Mouse (Mus musculus) midbrain, embryonic 11.5 days (tissue): ENCODE measurements around the gene Rab8b. TPM values are rescaled to one million over a fixed set of nuclear protein-coding genes. Genes with fewer than 3 reads are reported as not detected.

Source experiments
- ATAC-seq: fragments of 200-750 bp; cut with Nextera tagmentation; 2 replicates; pipeline ENCODE4 v1.8.0; 2017; ENCODE audit warnings: moderate TSS enrichment, moderate library complexity; ENCODE audit not compliant: low FRiP score
- DNase-seq: peaks from one replicate; pipeline ENCODE4 v3.0.0; 2015; ENCODE audit warnings: low spot score; ENCODE audit errors: missing footprints
- H3K27ac ChIP-seq: fragments of 300-500 bp; sonication (generic); 2 replicates; pipeline ENCODE4 v1.5.1; 2014; ENCODE audit warnings: low read depth, low read length
- H3K27me3 ChIP-seq: fragments of 300-500 bp; sonication (generic); 2 replicates; pipeline ENCODE4 v1.6.1; 2014; ENCODE audit warnings: mild to moderate bottlenecking, low read length, moderate library complexity, mixed read lengths; ENCODE audit not compliant: control insufficient read depth, insufficient read depth
- H3K36me3 ChIP-seq: fragments of 300-500 bp; sonication (generic); 2 replicates; pipeline ENCODE4 v1.6.1; 2014; ENCODE audit warnings: mild to moderate bottlenecking, low read length, moderate library complexity, mixed read lengths; ENCODE audit not compliant: control insufficient read depth, insufficient read depth
- H3K4me1 ChIP-seq: fragments of 300-500 bp; sonication (generic); 2 replicates; pipeline ENCODE4 v1.6.1; 2014; ENCODE audit warnings: low read length; ENCODE audit not compliant: control insufficient read depth, insufficient read depth
- H3K4me2 ChIP-seq: fragments of 300-500 bp; sonication (generic); 2 replicates; pipeline ENCODE4 v1.6.1; 2014; ENCODE audit warnings: mild to moderate bottlenecking, moderate library complexity
- H3K4me3 ChIP-seq: fragments of 300-500 bp; sonication (generic); 2 replicates; pipeline ENCODE4 v1.5.1; 2014; ENCODE audit warnings: low read depth, low read length
- H3K9ac ChIP-seq: fragments of 300-500 bp; sonication (generic); 2 replicates; pipeline ENCODE4 v1.6.1; 2014; ENCODE audit warnings: low read length
- H3K9me3 ChIP-seq: fragments of 300-500 bp; sonication (generic); 2 replicates; pipeline ENCODE4 v1.6.1; 2016; ENCODE audit warnings: low read length; ENCODE audit not compliant: control insufficient read depth
- WGBS: fragments of 180-500 bp; shearing (Covaris S2); extraction: QIAGEN DNeasy Blood & Tissue Kit; methylation state at CpG from one replicate; pipeline ENCODE4 v1.1.7; 2014; 5-methylcytosine and 5-hydroxymethylcytosine counted together
- polyA plus RNA-seq: library from polyadenylated mRNA; unstranded; fragments of >200 nt; fragmentation: Nextera tagmentation; extraction: Ambion mirVana; gene quantifications from 2 replicates; pipeline ENCODE4 v1.2.1, GENCODE M21; 2014

Gene Rab8b
- 29.5 and 37.1 TPM in 2 replicates for polyA plus RNA-seq

- Histone ChIP-seq H3K4me2 (peak within 1 kb of the TSS; percentile 73), H3K4me1 (peaks cover 10% of the 10 kb centered on the region; the same call in 1 of the 2 replicates), H3K4me3 (peak within 1 kb of the TSS; percentile 74), H3K9ac (peak within 1 kb of the TSS; percentile 89), H3K27me3 (no peaks in the 10 kb centered on the region), H3K36me3 (no peaks in the 10 kb centered on the region), H3K9me3 (no peaks in the 10 kb centered on the region), H3K27ac (peak within 1 kb of the TSS; percentile 52)
- DNase-seq = peak; percentile 99
- peak; percentile 99 for ATAC-seq
- WGBS = under 1% methylated on average over 49 of the region's 49 CpGs
Measured at GRCm38 (mm10) chr9:66919382-66919971, at the start of gene Rab8b. Gene Rab8b (minus strand): TSS chr9:66919687.

DNA sequence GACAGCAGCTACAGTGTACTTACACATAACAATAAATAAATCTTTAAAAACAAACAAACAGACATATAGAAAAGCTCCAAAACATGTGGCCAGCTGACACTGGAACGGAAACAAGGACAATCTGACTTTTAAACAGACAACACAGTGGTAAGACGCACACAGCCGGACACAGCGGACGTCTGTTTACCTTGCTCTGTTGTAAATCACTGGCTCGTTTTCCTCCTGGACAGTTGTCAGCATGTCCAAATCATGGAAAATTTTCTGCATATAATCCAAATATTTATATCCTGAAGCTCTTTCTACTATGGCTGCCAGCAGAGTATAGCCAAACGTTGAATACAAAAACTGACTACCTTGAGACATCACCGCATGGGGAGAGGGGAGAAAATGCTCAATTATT is 48.0 kb upstream of the Rab8b start:
- WGBS = 93% methylated on average over 8 of the region's 8 CpGs
- no peak for ATAC-seq
- Histone ChIP-seq H3K27me3 (no peaks in the 10 kb centered on the region), H3K27ac (no peak overlapping the region), H3K4me1 (no peaks in the 10 kb centered on the region), H3K4me3 (no peak overlapping the region), H3K9ac (no peak overlapping the region), H3K9me3 (no peaks in the 10 kb centered on the region), H3K4me2 (no peak overlapping the region), H3K36me3 (no peaks in the 10 kb centered on the region)
- no peak for DNase-seq

GRCm38 (mm10) chr9:66961478-66961877 is 42.0 kb upstream of the Rab8b start:
- H3K9ac ChIP-seq = no peak overlapping the region
- no peaks in the 10 kb centered on the region for H3K4me1 ChIP-seq
- H3K4me2 ChIP-seq = no peak overlapping the region
- no peaks in the 10 kb centered on the region for H3K27me3 ChIP-seq
- DNase-seq (no peak), ATAC-seq (no peak)
- no peaks in the 10 kb centered on the region for H3K36me3 ChIP-seq
- no peak overlapping the region for H3K27ac ChIP-seq
- no peaks in the 10 kb centered on the region for H3K9me3 ChIP-seq
- no peak overlapping the region for H3K4me3 ChIP-seq
- 77% methylated on average over 3 of the region's 3 CpGs for WGBS

- no peak overlapping the region for H3K4me2 ChIP-seq
- WGBS = 80% methylated on average over 3 of the region's 3 CpGs
- DNase-seq (no peak), ATAC-seq (no peak)
- no peaks in the 10 kb centered on the region for H3K27me3 ChIP-seq
- H3K4me3 ChIP-seq = no peak overlapping the region
- H3K27ac ChIP-seq = no peak overlapping the region
- H3K9ac ChIP-seq = no peak overlapping the region
- no peaks in the 10 kb centered on the region for H3K36me3 ChIP-seq
- no peaks in the 10 kb centered on the region for H3K4me1 ChIP-seq
- H3K9me3 ChIP-seq = no peaks in the 10 kb centered on the region
Measured at GRCm38 (mm10) chr9:66957451-66957850, 38.0 kb upstream of the Rab8b start.

- Histone ChIP-seq H3K27me3 (no peaks in the 10 kb centered on the region), H3K4me3 (no peak overlapping the region), H3K4me1 (no peaks in the 10 kb centered on the region), H3K9ac (no peak overlapping the region), H3K9me3 (no peaks in the 10 kb centered on the region), H3K4me2 (no peak overlapping the region), H3K36me3 (no peaks in the 10 kb centered on the region), H3K27ac (no peak overlapping the region)
- ATAC-seq = no peak
- WGBS = 86% methylated on average over 2 of the region's 2 CpGs
- DNase-seq = no peak
Measured at GRCm38 (mm10) chr9:66952886-66953285, 33.4 kb upstream of the Rab8b start.

DNA sequence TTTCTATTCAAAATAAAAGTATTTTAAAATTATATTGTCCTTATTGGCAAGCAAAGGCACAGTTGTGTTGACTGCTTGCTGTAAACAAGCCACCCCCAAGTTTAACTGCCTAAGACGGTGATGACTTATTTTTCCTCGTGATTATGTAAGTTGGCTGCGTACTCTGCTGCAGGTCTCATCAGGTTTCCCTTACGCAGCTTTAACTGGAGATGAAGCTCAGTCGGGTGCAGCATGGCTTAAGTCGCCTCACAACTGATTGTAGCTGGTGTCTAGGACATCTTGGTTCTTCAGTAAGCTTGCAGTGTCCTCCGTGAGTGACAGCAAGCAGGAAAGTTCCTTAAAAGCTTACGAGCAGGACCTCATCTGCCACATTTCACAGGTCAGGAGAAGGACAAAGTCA is 32.8 kb upstream of the Rab8b start:
- Histone ChIP-seq H3K27me3 (no peaks in the 10 kb centered on the region), H3K27ac (no peak overlapping the region), H3K4me1 (no peaks in the 10 kb centered on the region), H3K36me3 (no peaks in the 10 kb centered on the region), H3K9me3 (no peaks in the 10 kb centered on the region), H3K9ac (no peak overlapping the region), H3K4me3 (no peak overlapping the region), H3K4me2 (no peak overlapping the region)
- no peak for DNase-seq
- WGBS = 81% methylated on average over 8 of the region's 8 CpGs
- no peak for ATAC-seq

DNA sequence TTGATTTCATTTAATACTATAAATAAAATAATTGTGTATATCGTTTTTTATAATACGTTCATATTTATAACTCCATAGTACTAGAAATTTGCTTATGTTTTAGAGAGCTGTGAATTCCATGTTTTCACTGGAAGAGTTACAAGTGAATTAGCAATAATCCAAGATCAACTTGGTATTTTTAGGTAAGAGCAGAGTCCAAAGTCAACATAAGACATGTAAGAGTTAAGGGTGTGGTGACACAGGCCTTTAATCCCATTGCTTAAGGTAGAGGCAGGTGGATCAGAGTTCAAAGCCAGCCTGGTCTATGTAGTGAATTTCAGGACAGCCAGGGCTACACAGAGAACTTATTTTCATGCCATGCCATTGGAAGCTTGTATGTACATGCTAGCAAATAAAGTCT is 29.0 kb upstream of the Rab8b start:
- no peak for DNase-seq
- no peak for ATAC-seq
- no peaks in the 10 kb centered on the region for H3K9me3 ChIP-seq
- no peaks in the 10 kb centered on the region for H3K36me3 ChIP-seq
- no peak overlapping the region for H3K9ac ChIP-seq
- no peak overlapping the region for H3K27ac ChIP-seq
- H3K4me1 ChIP-seq = peaks cover 8% of the 10 kb centered on the region
- no peak overlapping the region for H3K4me2 ChIP-seq
- no peaks in the 10 kb centered on the region for H3K27me3 ChIP-seq
- WGBS = 93% methylated on average over 2 of the region's 2 CpGs
- H3K4me3 ChIP-seq = no peak overlapping the region

DNA sequence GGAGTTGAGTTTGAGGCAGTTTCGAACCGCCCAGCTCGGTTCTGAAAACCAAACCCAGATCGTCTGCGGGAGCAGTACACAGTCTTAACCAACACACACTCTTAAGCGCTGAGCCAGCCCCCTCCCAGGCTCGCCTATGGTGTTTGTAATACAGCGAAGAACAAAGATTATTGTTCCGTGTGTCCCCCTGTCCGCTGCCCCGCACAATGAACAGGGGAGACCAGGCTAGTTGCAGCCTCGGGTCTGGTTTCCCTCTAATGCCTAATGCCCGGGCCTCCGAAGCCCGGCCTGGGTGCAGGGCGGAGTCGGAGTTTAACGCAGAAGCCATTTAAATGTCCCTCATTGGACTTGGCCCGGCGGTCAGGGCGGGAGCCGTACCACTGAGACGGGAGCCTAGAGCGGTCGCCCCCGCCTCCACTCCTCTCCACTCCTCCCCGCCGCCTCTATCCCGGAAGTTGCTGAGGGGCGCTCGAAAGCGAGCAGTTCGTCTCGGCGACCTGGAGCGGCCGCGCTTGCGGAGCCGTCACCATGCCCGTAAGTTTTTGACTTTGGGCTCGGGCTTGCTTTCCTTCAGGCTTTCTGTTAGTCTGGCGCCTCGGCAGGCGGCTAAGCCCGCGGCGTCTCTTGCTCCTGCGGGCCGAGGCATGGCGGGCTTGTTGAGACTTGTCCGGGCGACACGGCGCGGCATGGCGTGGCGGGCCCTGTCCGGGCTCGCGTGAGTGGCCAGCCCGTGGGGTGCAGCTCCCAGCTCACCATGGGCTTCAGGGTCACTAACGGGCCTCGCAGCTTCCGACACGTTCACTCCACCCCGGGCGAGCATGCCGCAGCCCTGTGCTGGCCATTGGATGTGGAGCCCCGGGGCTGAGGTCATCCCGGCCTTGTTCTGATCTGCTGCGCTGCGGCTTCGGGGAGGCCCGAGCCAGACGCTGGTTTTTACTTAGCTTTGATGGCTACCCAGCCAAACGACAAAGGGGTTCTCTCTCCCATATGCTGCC is 26.5 kb upstream of the Rab8b start, which contains the start of gene Rps27l:
Gene Rps27l (plus strand): TSS at position 440 of the 995 bp plus-strand sequence.
- peak within 1 kb of the TSS; percentile 93 for H3K27ac ChIP-seq
- DNase-seq (peak; percentile 99), ATAC-seq (peak; percentile 98)
- under 1% methylated on average over 76 of the region's 77 CpGs for WGBS
- no peaks in the 10 kb centered on the region for H3K36me3 ChIP-seq
- H3K4me3 ChIP-seq = peak within 1 kb of the TSS; percentile 82
- H3K9ac ChIP-seq = peak within 1 kb of the TSS; percentile 89
- no peaks in the 10 kb centered on the region for H3K27me3 ChIP-seq
- peak within 1 kb of the TSS; percentile 69 for H3K4me2 ChIP-seq
- H3K9me3 ChIP-seq = no peaks in the 10 kb centered on the region
- H3K4me1 ChIP-seq = peaks cover 8% of the 10 kb centered on the region

GRCm38 (mm10) chr9:66945161-66945560 is 25.7 kb upstream of the Rab8b start:
- H3K36me3 ChIP-seq = no peaks in the 10 kb centered on the region
- no peaks in the 10 kb centered on the region for H3K9me3 ChIP-seq
- H3K9ac ChIP-seq = peak overlapping the region; percentile 89
- peak overlapping the region; percentile 69 for H3K4me2 ChIP-seq
- no peaks in the 10 kb centered on the region for H3K27me3 ChIP-seq
- peak overlapping the region; percentile 82 for H3K4me3 ChIP-seq
- 28% methylated on average over 4 of the region's 4 CpGs for WGBS
- peak overlapping the region; percentile 93 for H3K27ac ChIP-seq
- ATAC-seq = no peak
- DNase-seq = peak; percentile 90
- peaks cover 8% of the 10 kb centered on the region for H3K4me1 ChIP-seq
